Mouse (Mus musculus) kidney, embryonic 15.5 days (tissue): ENCODE data around the gene Sltm. TPM values are rescaled to one million over a fixed set of nuclear protein-coding genes. Genes with fewer than 3 reads are reported as not detected.

Experiments
- ATAC-seq: fragments of 200-750 bp; cut with Nextera tagmentation; replicated peaks from 2 replicates; pipeline ENCODE4 v1.8.0; 2017; ENCODE audit warnings: moderate TSS enrichment; ENCODE audit not compliant: low FRiP score
- H3K27ac ChIP-seq: fragments of 300-500 bp; sonication (generic); 2 replicates; pipeline ENCODE4 v1.5.1; 2015; ENCODE audit warnings: mild to moderate bottlenecking, inconsistent platforms
- H3K27me3 ChIP-seq: fragments of 300-500 bp; sonication (generic); 2 replicates; pipeline ENCODE4 v1.6.1; 2015; ENCODE audit warnings: inconsistent platforms
- H3K36me3 ChIP-seq: fragments of 300-500 bp; sonication (generic); 2 replicates; pipeline ENCODE4 v1.6.1; 2015; ENCODE audit warnings: inconsistent platforms
- H3K4me1 ChIP-seq: fragments of 300-500 bp; sonication (generic); 2 replicates; pipeline ENCODE4 v1.6.1; 2015; ENCODE audit warnings: inconsistent platforms
- H3K4me2 ChIP-seq: fragments of 300-500 bp; sonication (generic); 2 replicates; pipeline ENCODE4 v1.6.1; 2015; ENCODE audit warnings: moderate library complexity, mild to moderate bottlenecking, inconsistent platforms
- H3K4me3 ChIP-seq: fragments of 300-500 bp; sonication (generic); replicated peaks from 2 replicates; pipeline ENCODE4 v1.5.1; 2015; ENCODE audit warnings: mild to moderate bottlenecking, inconsistent platforms
- H3K9ac ChIP-seq: fragments of 300-500 bp; sonication (generic); 2 replicates; pipeline ENCODE4 v1.6.1; 2015; ENCODE audit warnings: mild to moderate bottlenecking, inconsistent platforms
- H3K9me3 ChIP-seq: fragments of 300-500 bp; sonication (generic); replicated peaks from 2 replicates; pipeline ENCODE4 v1.6.1; 2016; ENCODE audit warnings: inconsistent platforms
- WGBS: fragments of 180-500 bp; shearing (Covaris S2); methylation state at CpG from one replicate; pipeline ENCODE4 v1.1.7; 2015; ENCODE audit warnings: mixed read lengths; 5-methylcytosine and 5-hydroxymethylcytosine counted together
- polyA plus RNA-seq: library from polyadenylated mRNA; unstranded; fragments of >200 nt; fragmentation: Nextera tagmentation; extraction: Ambion mirVana; gene quantifications from 2 replicates; pipeline ENCODE4 v1.2.1, GENCODE M21; 2015

Gene Sltm
- polyA plus RNA-seq, result 55.9 and 63.1 TPM in 2 replicates

GRCm38 (mm10) chr9:70542305-70543041 lies at the start of gene Sltm:
TSS of gene Sltm (plus strand) at chr9:70542754.
- under 1% methylated on average over 69 of the region's 75 CpGs for WGBS
- peaks cover 4% of the 10 kb centered on the region; the same call in 1 of the 2 replicates for H3K36me3 ChIP-seq
- peak within 1 kb of the TSS; percentile 99 for H3K27ac ChIP-seq
- H3K4me3 ChIP-seq, result peak within 1 kb of the TSS; percentile 95
- peak within 1 kb of the TSS; percentile 95 for H3K9ac ChIP-seq
- H3K4me1 ChIP-seq, result peaks cover 14% of the 10 kb centered on the region
- H3K27me3 ChIP-seq, result no peaks in the 10 kb centered on the region
- H3K9me3 ChIP-seq, result no peaks in the 10 kb centered on the region
- peak; percentile 96 for ATAC-seq
- H3K4me2 ChIP-seq, result peak within 1 kb of the TSS; percentile 88

GRCm38 (mm10) chr9:70493038-70493437 lies 49.5 kb upstream of the Sltm start:
- no peak for ATAC-seq
- Histone ChIP-seq H3K27me3 (no peaks in the 10 kb centered on the region), H3K9ac (no peak overlapping the region), H3K27ac (no peak overlapping the region), H3K36me3 (peaks cover 52% of the 10 kb centered on the region), H3K4me2 (no peak overlapping the region), H3K9me3 (no peaks in the 10 kb centered on the region), H3K4me3 (no peak overlapping the region), H3K4me1 (no peaks in the 10 kb centered on the region)
- WGBS, result 93% methylated on average over 2 of the region's 2 CpGs

GRCm38 (mm10) chr9:70496990-70497389 lies 45.6 kb upstream of the Sltm start:
- H3K4me1 ChIP-seq, result peaks cover under 1% of the 10 kb centered on the region; the same call in 1 of the 2 replicates
- H3K9me3 ChIP-seq, result no peaks in the 10 kb centered on the region
- ATAC-seq, result no peak
- no peaks in the 10 kb centered on the region for H3K27me3 ChIP-seq
- peaks cover 36% of the 10 kb centered on the region for H3K36me3 ChIP-seq
- no peak overlapping the region for H3K27ac ChIP-seq
- no peak overlapping the region for H3K4me3 ChIP-seq
- no peak overlapping the region for H3K4me2 ChIP-seq
- H3K9ac ChIP-seq, result no peak overlapping the region

- Histone ChIP-seq H3K4me1 (peaks cover 10% of the 10 kb centered on the region), H3K27ac (peak overlapping the region; percentile 99), H3K36me3 (peaks cover 13% of the 10 kb centered on the region), H3K4me3 (peak overlapping the region; percentile 98), H3K9me3 (no peaks in the 10 kb centered on the region), H3K27me3 (no peaks in the 10 kb centered on the region), H3K4me2 (peak overlapping the region; percentile 61), H3K9ac (peak overlapping the region; percentile 88)
- ATAC-seq, result no peak
- 36% methylated on average over 10 of the region's 10 CpGs for WGBS
These were observed 40.1 kb upstream of the Sltm start for GRCm38 (mm10) chr9:70502284-70503014.

GRCm38 (mm10) chr9:70503015-70503603 lies 39.4 kb upstream of the Sltm start:
- peaks cover 12% of the 10 kb centered on the region for H3K36me3 ChIP-seq
- peak overlapping the region; percentile 61 for H3K4me2 ChIP-seq
- no peaks in the 10 kb centered on the region for H3K9me3 ChIP-seq
- peaks cover 10% of the 10 kb centered on the region for H3K4me1 ChIP-seq
- peak overlapping the region; percentile 88 for H3K9ac ChIP-seq
- peak overlapping the region; percentile 98 for H3K4me3 ChIP-seq
- peak overlapping the region; percentile 99 for H3K27ac ChIP-seq
- under 1% methylated on average over 57 of the region's 70 CpGs for WGBS
- H3K27me3 ChIP-seq, result no peaks in the 10 kb centered on the region
- ATAC-seq, result peak; percentile 95

- no peaks in the 10 kb centered on the region for H3K27me3 ChIP-seq
- peak within 1 kb of the TSS; percentile 99 for H3K27ac ChIP-seq
- 0% methylated on average over 45 of the region's 45 CpGs for WGBS
- peaks cover 7% of the 10 kb centered on the region for H3K36me3 ChIP-seq
- peak; percentile 96 for ATAC-seq
- peak within 1 kb of the TSS; percentile 98 for H3K4me3 ChIP-seq
- peak within 1 kb of the TSS; percentile 61 for H3K4me2 ChIP-seq
- peaks cover 10% of the 10 kb centered on the region for H3K4me1 ChIP-seq
- H3K9ac ChIP-seq, result peak within 1 kb of the TSS; percentile 88
- H3K9me3 ChIP-seq, result no peaks in the 10 kb centered on the region
These were observed 38.9 kb upstream of the Sltm start, which contains the start of gene Rnf111 for GRCm38 (mm10) chr9:70503626-70504041. TSS of gene Rnf111 (minus strand) at chr9:70503725.

- 54% methylated on average over 2 of the region's 2 CpGs for WGBS
- no peak overlapping the region for H3K9ac ChIP-seq
- peaks cover 10% of the 10 kb centered on the region for H3K4me1 ChIP-seq
- no peak for ATAC-seq
- H3K4me3 ChIP-seq, result no peak overlapping the region
- H3K27me3 ChIP-seq, result no peaks in the 10 kb centered on the region
- H3K4me2 ChIP-seq, result no peak overlapping the region
- H3K9me3 ChIP-seq, result no peaks in the 10 kb centered on the region
- H3K36me3 ChIP-seq, result no peaks in the 10 kb centered on the region
- H3K27ac ChIP-seq, result 0 out of 2 replicates have a peak overlapping the region, but pooled peaks have one; percentile 2
These were observed 36.4 kb upstream of the Sltm start for GRCm38 (mm10) chr9:70506186-70506585.

- H3K36me3 ChIP-seq, result no peaks in the 10 kb centered on the region
- H3K4me3 ChIP-seq, result no peak overlapping the region
- WGBS, result 67% methylated on average over 8 of the region's 8 CpGs
- peak overlapping the region; percentile 7; the same call in 1 of the 2 replicates for H3K27ac ChIP-seq
- H3K9me3 ChIP-seq, result no peaks in the 10 kb centered on the region
- H3K27me3 ChIP-seq, result no peaks in the 10 kb centered on the region
- H3K9ac ChIP-seq, result no peak overlapping the region
- H3K4me1 ChIP-seq, result peaks cover 10% of the 10 kb centered on the region
- ATAC-seq, result no peak
- H3K4me2 ChIP-seq, result no peak overlapping the region
These were observed 35.8 kb upstream of the Sltm start for GRCm38 (mm10) chr9:70506787-70507186.

- H3K9me3 ChIP-seq, result no peaks in the 10 kb centered on the region
- WGBS, result 65% methylated on average over 4 of the region's 4 CpGs
- H3K4me2 ChIP-seq, result no peak overlapping the region
- no peaks in the 10 kb centered on the region for H3K36me3 ChIP-seq
- H3K27ac ChIP-seq, result no peak overlapping the region
- H3K9ac ChIP-seq, result no peak overlapping the region
- no peak for ATAC-seq
- no peak overlapping the region for H3K4me3 ChIP-seq
- H3K4me1 ChIP-seq, result no peaks in the 10 kb centered on the region
- H3K27me3 ChIP-seq, result no peaks in the 10 kb centered on the region
These were observed 32.5 kb upstream of the Sltm start for GRCm38 (mm10) chr9:70509906-70510525.

GRCm38 (mm10) chr9:70510998-70511583 lies 31.5 kb upstream of the Sltm start:
- no peak for ATAC-seq
- Histone ChIP-seq H3K4me2 (no peak overlapping the region), H3K27me3 (no peaks in the 10 kb centered on the region), H3K4me3 (no peak overlapping the region), H3K27ac (no peak overlapping the region), H3K36me3 (no peaks in the 10 kb centered on the region), H3K9ac (no peak overlapping the region), H3K4me1 (no peaks in the 10 kb centered on the region), H3K9me3 (no peaks in the 10 kb centered on the region)
- 66% methylated on average over 10 of the region's 10 CpGs for WGBS

GRCm38 (mm10) chr9:70511681-70512080 lies 30.9 kb upstream of the Sltm start:
- Histone ChIP-seq H3K9ac (no peak overlapping the region), H3K36me3 (no peaks in the 10 kb centered on the region), H3K9me3 (no peaks in the 10 kb centered on the region), H3K27ac (no peak overlapping the region), H3K4me1 (no peaks in the 10 kb centered on the region), H3K4me3 (no peak overlapping the region), H3K27me3 (no peaks in the 10 kb centered on the region), H3K4me2 (no peak overlapping the region)
- ATAC-seq, result no peak
- 80% methylated on average over 7 of the region's 7 CpGs for WGBS
